Mouse (Mus musculus): ENCODE measurements around the gene Agl.
A peak's percentile ranks its signal among the peaks of the same experiment; 100 is the strongest.

- TF ChIP-seq CTCF (IDR thresholded peaks at IDR 0.05; ENCODE audit: borderline replicate concordance, insufficient read depth, low read length): no peak
- peak; percentile 53; the same call in 1 of the 2 replicates for TF ChIP-seq POLR2A (IDR thresholded peaks at IDR 0.05; ENCODE audit: low read depth, low read length)
Measured at GRCm38 (mm10) chr3:116711624-116712435, 96.1 kb downstream of the Agl start.
